Mouse (Mus musculus) myocyte (in vitro differentiated cells): ENCODE results near the gene Slc16a10. TPM values are rescaled to one million over a fixed set of nuclear protein-coding genes. Genes with fewer than 3 reads are reported as not detected.

Experiments
- H3K27me3 ChIP-seq: one replicate; pipeline ENCODE4 v1.6.1; 2011; ENCODE audit not compliant: control insufficient read depth, insufficient read depth, insufficient read length
- H3K36me3 ChIP-seq: one replicate; pipeline ENCODE4 v1.6.1; 2011; ENCODE audit not compliant: control insufficient read depth, insufficient read depth
- H3K4me2 ChIP-seq: one replicate; pipeline ENCODE4 v1.6.1; 2011; ENCODE audit warnings: low read depth, control low read depth
- H3K4me3 ChIP-seq: one replicate; pipeline ENCODE4 v1.5.1; 2011; ENCODE audit warnings: mild to moderate bottlenecking, control low read depth, moderate library complexity
- H3K79me2 ChIP-seq: one replicate; pipeline ENCODE4 v1.6.1; 2011; ENCODE audit not compliant: control insufficient read depth, insufficient read depth
- H3ac ChIP-seq: one replicate; pipeline ENCODE4 v1.6.1; 2011; ENCODE audit not compliant: control insufficient read depth, insufficient read length
- CEBPB ChIP-seq: IDR thresholded peaks from 2 replicates; pipeline ENCODE4 v1.6.1; 2011; ENCODE audit warnings: mild to moderate bottlenecking, moderate library complexity; ENCODE audit not compliant: poor library complexity, insufficient read depth, severe bottlenecking
- E2F4 ChIP-seq: IDR thresholded peaks from one replicate; pipeline ENCODE4 v1.6.1; 2011; ENCODE audit warnings: mild to moderate bottlenecking, control low read depth, moderate library complexity; ENCODE audit not compliant: insufficient read depth
- MAX ChIP-seq: IDR thresholded peaks from one replicate; pipeline ENCODE4 v1.6.1; 2011; ENCODE audit warnings: low read depth, mild to moderate bottlenecking, control low read depth
- MYOD1 ChIP-seq, 3 experiments: IDR thresholded peaks; one replicate each; pipeline ENCODE4 v1.6.1; 2011; ENCODE audit warnings: control low read depth in 2 of 3, low read depth in 2 of 3, mild to moderate bottlenecking in 2 of 3, moderate library complexity in 1 of 3; ENCODE audit not compliant: insufficient read length in 2 of 3, control insufficient read depth in 1 of 3
- MYOG ChIP-seq, 3 experiments: IDR thresholded peaks; one replicate each; pipeline ENCODE4 v1.6.1; 2011; ENCODE audit warnings: control low read depth in 2 of 3, low read depth in 2 of 3, mild to moderate bottlenecking in 2 of 3; ENCODE audit not compliant: insufficient read length in 2 of 3, control insufficient read depth in 1 of 3, insufficient read depth in 1 of 3
- POLR2A ChIP-seq: IDR thresholded peaks from one replicate; pipeline ENCODE4 v1.6.1; 2011; ENCODE audit warnings: low read depth, mild to moderate bottlenecking, control low read depth, moderate library complexity; ENCODE audit not compliant: insufficient read length
- POLR2AphosphoS2 ChIP-seq: IDR thresholded peaks from one replicate; pipeline ENCODE4 v1.6.1; 2011; ENCODE audit warnings: low read depth, control low read depth; ENCODE audit not compliant: insufficient read length
- REST ChIP-seq: IDR thresholded peaks from one replicate; pipeline ENCODE4 v1.6.1; 2011; ENCODE audit warnings: mild to moderate bottlenecking, control low read depth, moderate library complexity; ENCODE audit not compliant: insufficient read depth, insufficient read length
- SRF ChIP-seq: IDR thresholded peaks from one replicate; pipeline ENCODE4 v1.6.1; 2011; ENCODE audit warnings: low read depth; ENCODE audit not compliant: control insufficient read depth, insufficient read length
- TCF12 ChIP-seq: IDR thresholded peaks from one replicate; pipeline ENCODE4 v1.6.1; 2011; ENCODE audit warnings: mild to moderate bottlenecking, control low read depth; ENCODE audit not compliant: poor library complexity, insufficient read depth, severe bottlenecking
- TCF3 ChIP-seq: IDR thresholded peaks from one replicate; pipeline ENCODE4 v1.6.1; 2011; ENCODE audit warnings: low read depth, control low read depth; ENCODE audit not compliant: insufficient read length
- USF1 ChIP-seq: IDR thresholded peaks from one replicate; pipeline ENCODE4 v1.6.1; 2011; ENCODE audit warnings: low read depth, mild to moderate bottlenecking, control low read depth, moderate library complexity
- polyA plus RNA-seq: library from polyadenylated mRNA; unstranded; fragments of >200 nt; fragmentation: generic; extraction: Trizol; gene quantifications from one replicate; pipeline ENCODE4 v1.2.1, GENCODE M21; 2012; ENCODE audit warnings: missing spikeins

Gene Slc16a10
- polyA plus RNA-seq, 1 experiment: 3.5 TPM

DNA sequence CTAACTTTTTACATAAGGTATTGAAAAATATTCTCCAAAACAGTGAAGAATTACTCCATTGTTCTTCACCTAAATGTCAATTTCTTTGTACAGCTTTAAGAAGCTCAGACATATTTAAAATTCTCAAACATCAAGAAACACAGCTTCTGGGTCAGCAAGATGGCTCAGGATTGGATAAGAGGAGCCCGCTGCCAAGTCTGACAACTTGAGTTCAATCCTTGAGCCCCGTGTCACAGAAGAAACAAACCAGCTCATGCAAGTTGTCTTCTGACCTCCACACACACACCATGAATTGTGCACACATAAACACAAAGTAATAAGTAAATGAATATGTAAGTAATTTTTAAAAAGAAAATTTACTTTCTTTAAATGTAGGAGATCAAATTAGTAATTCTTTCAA is 50.6 kb downstream of the Slc16a10 start:
- H3K27me3 ChIP-seq: no peaks in the 10 kb centered on the region
- H3ac ChIP-seq: no peak overlapping the region
- TF ChIP-seq MYOG (IDR thresholded peaks at IDR 0.05; ENCODE audit: control insufficient read depth in 1 of 3, insufficient read depth in 1 of 3, insufficient read length in 2 of 3, low read depth in 2 of 3): no peak
- no peak for TF ChIP-seq POLR2A
- TF ChIP-seq E2F4: no peak
- no peak for TF ChIP-seq TCF3
- no peak for TF ChIP-seq TCF12
- TF ChIP-seq REST: no peak
- no peak for TF ChIP-seq CEBPB
- TF ChIP-seq MYOD1 (IDR thresholded peaks at IDR 0.05; ENCODE audit: control insufficient read depth in 1 of 3, insufficient read length in 2 of 3, low read depth in 2 of 3): no peak
- no peak for TF ChIP-seq MAX
- no peak for TF ChIP-seq POLR2AphosphoS2
- TF ChIP-seq SRF: no peak
- TF ChIP-seq USF1: no peak
- H3K79me2 ChIP-seq: no peaks in the 10 kb centered on the region
- no peak overlapping the region for H3K4me2 ChIP-seq
- H3K4me3 ChIP-seq: no peak overlapping the region
- H3K36me3 ChIP-seq: no peaks in the 10 kb centered on the region

DNA sequence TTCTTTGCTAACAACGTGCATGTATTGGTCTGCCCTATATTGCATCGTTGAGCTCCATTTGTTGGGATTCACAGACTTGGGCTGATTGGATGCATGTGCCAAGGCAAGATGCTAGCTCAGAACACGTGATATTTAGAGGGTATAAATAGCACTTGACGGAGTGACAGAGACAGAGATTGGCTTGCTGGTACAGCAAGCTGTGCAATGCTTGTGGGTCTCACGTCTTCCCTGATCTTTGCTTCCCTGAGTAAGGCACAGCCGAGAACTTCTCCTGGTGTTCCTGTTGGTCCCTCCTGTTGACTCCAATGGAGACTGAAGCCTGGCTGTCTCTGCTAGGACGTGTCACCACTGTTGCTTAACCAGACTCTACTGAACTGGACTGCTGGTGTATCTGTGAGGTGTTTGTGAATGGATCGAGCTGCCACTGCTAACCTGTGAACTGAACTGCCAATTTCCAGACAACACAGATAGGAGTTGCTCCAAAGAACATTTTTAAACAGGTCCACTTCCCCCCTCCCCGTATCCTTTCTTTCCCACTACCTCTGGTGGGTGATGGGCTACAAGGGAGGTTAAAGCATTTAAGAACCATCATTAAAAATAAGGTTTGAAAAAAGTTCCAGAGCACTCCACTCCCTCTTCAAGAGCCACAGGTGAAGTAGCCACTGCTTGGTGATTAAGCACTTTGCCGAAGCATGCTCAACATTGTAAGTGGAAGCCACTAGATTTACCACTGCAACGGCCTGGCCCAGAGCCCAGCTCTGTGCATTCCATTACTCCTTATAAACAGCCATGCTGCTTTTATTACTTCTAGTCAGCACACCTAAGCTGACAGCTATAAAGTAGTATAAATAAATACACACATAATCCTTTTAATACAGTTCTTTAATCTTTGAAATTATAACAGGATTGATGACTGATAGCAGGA is 51.3 kb downstream of the Slc16a10 start:
- TF ChIP-seq SRF: no peak
- TF ChIP-seq MAX: no peak
- TF ChIP-seq MYOD1 (IDR thresholded peaks at IDR 0.05; ENCODE audit: control insufficient read depth in 1 of 3, insufficient read length in 2 of 3, low read depth in 2 of 3): peak in 1 of 3 experiments; percentile 18
- no peak for TF ChIP-seq CEBPB
- TF ChIP-seq TCF3: no peak
- no peak overlapping the region for H3ac ChIP-seq
- H3K79me2 ChIP-seq: no peaks in the 10 kb centered on the region
- no peaks in the 10 kb centered on the region for H3K27me3 ChIP-seq
- no peak overlapping the region for H3K4me3 ChIP-seq
- H3K36me3 ChIP-seq: no peaks in the 10 kb centered on the region
- H3K4me2 ChIP-seq: peak overlapping the region; percentile 7

DNA sequence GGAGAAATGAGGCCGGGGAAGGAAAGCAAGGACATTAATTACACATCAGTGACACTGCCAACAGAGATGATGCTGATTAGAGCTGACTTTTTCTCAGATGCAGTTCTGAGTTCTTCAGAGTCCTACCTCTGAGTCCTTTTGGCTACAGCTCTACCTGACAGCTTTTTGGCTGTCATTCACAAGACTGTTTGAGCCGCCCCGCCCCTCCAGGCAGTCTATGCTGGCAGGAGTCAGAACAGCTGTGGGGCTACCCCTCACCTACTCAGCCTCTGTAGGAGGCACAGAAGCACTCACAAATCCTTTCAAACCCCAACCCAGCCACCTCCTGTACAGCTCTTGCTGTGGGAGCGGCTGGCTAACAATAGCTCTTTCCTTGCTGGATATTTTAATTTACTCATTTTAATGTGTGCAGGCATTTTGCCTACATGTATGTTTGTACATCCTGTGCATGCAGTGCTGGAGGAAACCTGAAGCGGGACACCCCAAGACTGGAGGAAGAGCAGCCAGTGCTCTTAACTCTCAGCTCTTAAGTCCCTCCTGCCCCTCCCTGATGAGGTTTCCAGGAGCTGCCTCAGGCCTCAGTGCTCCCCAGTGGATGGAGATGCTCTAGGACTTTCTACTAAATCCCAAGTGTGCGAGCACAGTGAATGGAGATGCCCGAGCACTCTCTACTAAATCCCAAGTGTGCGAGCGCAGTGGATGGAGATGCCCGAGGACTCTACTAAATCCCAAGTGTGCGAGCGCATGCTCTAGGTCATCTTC is 57.5 kb downstream of the Slc16a10 start:
- Histone ChIP-seq H3K36me3 (no peaks in the 10 kb centered on the region), H3K79me2 (no peaks in the 10 kb centered on the region), H3K4me3 (no peak overlapping the region), H3ac (no peak overlapping the region), H3K4me2 (peak overlapping the region; percentile 73), H3K27me3 (no peaks in the 10 kb centered on the region)
- no peak for TF ChIP-seq TCF12
- TF ChIP-seq MYOD1 (IDR thresholded peaks at IDR 0.05; ENCODE audit: control insufficient read depth in 1 of 3, insufficient read length in 2 of 3, low read depth in 2 of 3): peak in 2 of 3 experiments; percentile 26 to 84
- no peak for TF ChIP-seq SRF
- TF ChIP-seq MAX: no peak
- TF ChIP-seq USF1: no peak
- TF ChIP-seq REST: no peak
- TF ChIP-seq POLR2A: no peak
- TF ChIP-seq TCF3: no peak
- no peak for TF ChIP-seq POLR2AphosphoS2
- peak in 1 of 3 experiments; percentile 77 for TF ChIP-seq MYOG (IDR thresholded peaks at IDR 0.05; ENCODE audit: control insufficient read depth in 1 of 3, insufficient read depth in 1 of 3, insufficient read length in 2 of 3, low read depth in 2 of 3)
- no peak for TF ChIP-seq E2F4
- no peak for TF ChIP-seq CEBPB

DNA sequence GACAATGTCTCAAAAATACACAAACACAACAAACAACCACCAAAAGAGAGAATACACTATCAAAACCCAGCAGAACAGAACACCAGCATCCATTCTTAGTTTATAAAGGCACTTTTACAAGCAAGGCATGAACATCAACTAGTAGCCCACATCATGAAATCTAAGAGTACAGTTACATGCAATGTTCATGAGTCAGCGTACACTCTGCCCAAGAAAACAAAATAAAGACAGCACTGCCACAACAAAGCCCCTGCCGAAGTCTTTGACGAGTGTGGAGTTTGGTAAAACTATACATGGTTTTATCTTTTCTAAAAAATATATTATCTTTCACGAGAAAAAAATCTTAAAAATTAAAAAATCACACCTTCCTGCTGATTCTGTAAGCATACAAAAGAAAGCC is 58.5 kb downstream of the Slc16a10 start:
- H3K4me2 ChIP-seq: peak overlapping the region; percentile 73
- no peaks in the 10 kb centered on the region for H3K79me2 ChIP-seq
- TF ChIP-seq USF1 (no peak), TCF3 (no peak), CEBPB (no peak), POLR2A (no peak), MYOD1 (IDR thresholded peaks at IDR 0.05; ENCODE audit: control insufficient read depth in 1 of 3, insufficient read length in 2 of 3, low read depth in 2 of 3) (no peak), SRF (no peak), POLR2AphosphoS2 (no peak), REST (no peak), MYOG (IDR thresholded peaks at IDR 0.05; ENCODE audit: control insufficient read depth in 1 of 3, insufficient read depth in 1 of 3, insufficient read length in 2 of 3, low read depth in 2 of 3) (no peak), MAX (no peak), E2F4 (no peak), TCF12 (no peak)
- H3K36me3 ChIP-seq: no peaks in the 10 kb centered on the region
- H3ac ChIP-seq: no peak overlapping the region
- H3K27me3 ChIP-seq: no peaks in the 10 kb centered on the region
- H3K4me3 ChIP-seq: no peak overlapping the region
